Mouse (Mus musculus) testis, postnatal 14 days (tissue): ENCODE measurements at regions not wholly inside any gene's neighbourhood (a gene's known extent, or its start where the extent isn't known, plus 50 kb on each side); places are given as distances from the start of the nearest gene placed in this dataset.

ENCODE experiments used
- DNase-seq: peaks from one replicate; pipeline ENCODE4 v3.0.0; 2021; ENCODE audit warnings: low spot score

DNA sequence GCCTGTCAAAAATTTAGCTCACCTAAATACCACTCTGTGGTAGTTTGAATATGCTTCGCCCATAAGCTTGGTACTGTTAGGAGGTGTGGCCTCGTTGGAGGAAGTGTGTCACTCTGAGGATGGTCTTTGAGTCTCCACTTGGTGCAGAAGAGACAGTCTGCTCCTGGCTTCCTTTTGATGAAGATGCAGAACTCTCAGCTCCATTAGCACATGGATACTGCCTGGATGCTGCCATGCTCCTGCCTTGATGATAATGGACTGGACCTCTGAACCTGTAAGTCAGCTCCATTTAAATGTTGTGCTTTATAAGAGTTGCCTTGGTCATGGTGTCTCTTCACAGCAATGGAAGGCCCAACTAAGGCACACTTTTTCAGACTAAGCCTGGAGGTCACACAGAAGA is 56.9 kb upstream of the Pik3r1 start:
- DNase-seq: no peak

DNA sequence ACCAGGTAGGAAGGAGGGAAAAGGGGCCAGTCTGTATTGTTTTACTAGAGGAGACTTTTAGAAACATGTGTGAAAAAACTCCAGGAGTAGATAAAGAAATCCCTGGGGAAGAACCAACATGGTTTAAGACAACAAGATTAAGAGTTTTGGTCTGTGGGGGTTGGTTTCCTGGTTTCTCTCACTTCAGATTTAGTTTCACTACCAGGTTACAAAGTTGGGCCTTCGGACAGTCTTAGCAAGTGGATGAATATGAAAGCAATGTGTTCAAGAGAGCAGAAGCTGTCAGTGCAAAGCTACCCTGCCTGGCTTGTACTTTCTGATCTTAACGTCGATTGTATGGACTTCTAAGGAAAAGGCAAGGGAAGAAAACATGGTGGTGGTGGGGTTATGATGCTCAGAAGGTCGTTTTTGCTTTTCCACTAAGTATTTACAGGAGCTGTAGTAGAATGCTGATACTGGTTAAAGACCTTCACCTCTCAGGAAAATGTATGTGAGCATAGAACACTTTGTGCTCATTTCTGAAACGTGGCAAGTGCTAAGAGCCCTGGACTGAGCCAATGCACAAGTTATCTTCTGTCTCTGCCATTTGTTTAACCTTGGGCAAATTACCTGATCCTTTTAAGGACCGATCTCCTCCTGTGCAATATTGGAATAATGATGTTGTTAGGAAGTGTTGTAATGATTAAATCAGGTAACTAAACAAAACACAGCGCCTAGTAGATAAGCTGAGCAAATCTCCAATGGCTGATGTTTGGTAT is 64.0 kb upstream of the Pik3r1 start:
- DNase-seq: no peak

DNA sequence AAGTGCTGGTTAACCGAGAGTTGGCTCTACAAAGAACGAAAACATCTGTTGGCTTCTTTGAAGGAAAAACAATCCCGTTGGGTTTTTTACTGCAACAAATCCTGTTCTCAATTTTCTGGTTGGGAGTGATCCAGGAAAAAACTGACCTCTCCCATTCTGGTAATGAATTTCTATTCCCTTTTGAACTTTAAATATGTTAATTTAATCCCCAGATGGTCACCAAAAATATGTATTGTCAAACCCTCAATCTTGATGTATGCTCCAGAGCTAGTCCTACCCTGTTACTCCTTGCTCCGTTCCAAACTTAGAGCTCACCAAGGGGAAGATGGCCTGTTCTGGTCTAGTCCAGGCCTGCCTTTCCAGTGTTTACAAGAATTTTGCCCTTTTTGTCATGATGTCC is 66.5 kb upstream of the Pik3r1 start:
- DNase-seq: no peak

DNA sequence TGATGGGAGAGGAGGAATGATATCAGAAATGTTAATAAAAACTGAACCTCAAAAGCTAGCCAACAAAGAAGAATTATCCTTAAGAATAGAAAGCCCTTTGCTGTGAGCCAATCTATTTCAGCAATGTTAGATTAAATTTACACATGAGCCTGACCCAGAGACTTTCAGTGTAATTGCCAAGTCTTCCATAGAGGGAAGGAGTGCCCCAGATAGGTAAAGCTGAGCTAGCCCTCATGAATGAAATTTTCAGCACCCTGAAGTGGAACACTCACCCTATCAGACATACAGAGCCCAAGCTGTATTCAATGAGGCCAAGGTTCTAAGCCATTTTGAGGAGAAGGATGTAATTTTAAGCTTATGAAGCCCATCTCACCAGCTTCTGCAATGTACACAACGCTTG is 69.0 kb upstream of the Pik3r1 start:
- DNase-seq: no peak

DNA sequence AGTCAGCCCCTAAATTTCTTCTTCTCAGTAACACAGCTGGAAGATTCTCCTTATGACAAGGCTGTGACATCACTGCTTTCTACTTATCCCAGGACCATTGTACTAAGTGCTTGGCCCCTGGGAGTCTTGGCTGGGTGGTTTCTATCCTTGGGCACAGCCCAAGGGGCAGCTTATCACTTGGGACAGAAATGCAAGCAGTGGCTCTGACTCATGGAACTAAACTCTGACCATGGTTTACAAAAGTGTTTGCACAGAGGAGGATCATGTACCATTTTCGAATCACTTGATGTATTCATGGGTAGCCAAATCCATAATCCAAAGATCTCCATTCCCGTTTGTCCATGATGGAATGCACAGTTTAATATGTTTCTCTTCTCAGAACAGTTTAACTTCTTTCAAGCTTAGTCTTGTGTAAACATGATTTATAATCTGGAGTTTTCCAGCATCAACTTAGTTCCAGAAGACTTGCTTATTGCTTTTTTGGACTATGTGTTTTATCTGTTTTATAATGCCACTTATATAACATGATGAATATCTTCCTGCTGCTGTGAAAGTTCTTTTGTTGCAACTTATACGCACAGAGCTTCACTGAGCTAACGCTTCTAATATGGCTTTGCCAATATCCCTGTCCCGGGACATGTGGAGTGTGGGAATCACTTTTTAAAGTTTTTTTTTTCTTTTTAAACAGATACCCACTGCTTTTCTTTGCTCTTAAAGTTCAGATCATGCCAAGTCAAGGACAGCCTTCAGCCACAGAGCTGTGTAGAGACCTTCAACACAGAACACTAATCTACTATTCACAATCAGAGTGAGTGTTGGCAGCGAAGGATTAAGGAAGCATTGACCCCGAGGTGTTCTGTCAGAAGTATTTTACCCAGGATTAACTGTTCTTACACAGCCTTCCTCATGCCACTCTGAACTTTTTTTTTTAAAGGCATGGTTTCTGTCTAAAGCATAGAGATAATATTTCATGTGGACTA is 76.7 kb upstream of the Pik3r1 start:
- no peak for DNase-seq

DNA sequence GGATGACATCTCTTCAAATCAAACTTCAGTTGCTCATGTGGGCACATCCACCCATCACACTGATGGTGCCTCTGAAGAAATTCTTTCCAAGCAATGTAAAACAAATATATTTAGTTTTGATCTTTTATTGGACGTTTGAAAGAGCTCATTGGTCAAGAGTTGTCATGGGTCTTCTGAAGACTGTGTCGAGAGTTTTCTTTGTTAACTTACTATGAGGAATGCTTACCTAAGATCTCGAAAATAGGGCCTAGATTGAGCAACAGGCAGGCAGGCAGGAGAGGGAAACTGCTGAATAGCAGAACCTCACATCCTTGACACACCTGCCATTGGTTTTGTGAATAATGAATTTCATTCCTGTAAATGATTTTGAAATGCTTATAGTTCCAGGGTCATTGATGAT is 78.0 kb upstream of the Pik3r1 start:
- DNase-seq: no peak

DNA sequence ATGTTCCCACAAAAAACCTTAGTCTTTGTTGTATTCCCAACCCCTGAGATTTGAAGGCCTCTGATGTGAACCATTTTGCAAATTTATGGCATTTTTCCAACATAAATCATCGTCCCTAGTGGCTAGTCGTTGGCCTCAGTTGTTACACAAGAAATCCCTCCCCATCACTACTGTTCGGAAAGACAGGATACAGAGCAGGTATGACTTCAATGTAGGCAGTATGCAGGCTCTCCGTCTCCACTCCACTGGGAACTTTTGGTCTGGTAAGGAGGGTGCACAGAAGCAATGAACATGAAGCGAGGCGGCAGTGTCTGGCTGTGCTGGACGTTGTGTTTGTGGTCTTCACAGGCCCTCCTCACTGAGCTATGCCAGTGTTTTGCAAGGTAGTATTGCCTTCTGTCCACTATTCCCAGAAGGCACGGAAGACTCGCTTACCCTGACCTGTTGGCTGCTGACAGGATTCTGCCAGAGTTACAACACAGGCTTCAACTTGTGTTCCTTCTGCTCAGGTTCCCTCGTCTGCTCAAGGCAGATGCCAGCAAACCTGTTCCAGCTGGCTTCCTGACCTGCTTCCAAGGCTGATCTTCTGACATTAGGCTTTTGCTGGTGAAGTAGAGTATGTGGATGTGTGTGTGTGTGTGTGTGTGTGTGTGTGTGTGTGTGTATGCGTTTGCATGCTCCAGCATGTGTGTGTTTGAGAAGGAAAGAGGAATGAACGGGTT is 80.0 kb upstream of the Pik3r1 start:
- DNase-seq: no peak

DNA sequence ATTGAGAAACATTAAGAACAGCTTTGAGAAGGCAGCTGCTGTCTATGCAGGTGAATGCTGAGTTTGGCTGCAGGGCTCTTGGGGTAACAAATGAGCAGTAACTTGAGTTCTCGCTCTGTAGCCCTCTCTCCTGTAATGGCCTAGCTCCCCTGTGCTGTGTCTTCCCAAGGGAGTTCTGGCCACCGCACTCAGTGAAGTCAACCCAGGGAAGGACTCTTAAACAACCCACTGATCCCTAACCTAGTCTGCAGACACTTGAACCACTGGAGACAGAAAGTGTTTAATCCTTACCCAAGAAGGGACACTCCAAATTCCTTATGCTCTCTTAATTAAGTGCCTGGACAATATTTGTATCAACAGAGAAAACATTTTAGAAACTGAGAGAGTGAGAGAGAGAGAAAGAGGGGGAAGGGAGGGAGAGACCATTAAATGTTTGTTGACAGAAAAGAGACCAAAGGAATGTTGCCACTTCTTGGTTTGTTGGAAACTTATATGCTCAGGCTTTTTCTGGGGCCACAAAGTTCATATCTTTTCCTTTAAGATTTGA is 80.7 kb upstream of the Pik3r1 start:
- no peak for DNase-seq

DNA sequence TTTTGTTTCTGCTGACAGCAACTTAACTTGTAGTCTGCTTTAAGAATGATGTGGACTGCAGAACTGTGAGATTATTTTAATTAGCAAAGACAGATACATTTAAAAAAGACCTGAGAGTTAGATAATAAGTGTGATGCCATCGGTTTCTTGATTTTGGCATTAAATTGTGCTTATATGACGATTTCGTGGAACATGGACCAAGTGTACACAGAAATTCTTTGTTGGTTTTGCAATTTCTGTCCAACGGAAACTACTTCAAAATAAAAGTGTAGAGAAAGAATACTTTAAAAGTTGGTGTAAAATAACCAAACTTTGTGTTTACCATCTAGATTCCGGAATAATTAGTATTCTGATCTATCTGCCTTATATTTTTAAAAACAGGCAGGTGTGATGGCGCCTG is 81.4 kb upstream of the Pik3r1 start:
- DNase-seq: no peak

DNA sequence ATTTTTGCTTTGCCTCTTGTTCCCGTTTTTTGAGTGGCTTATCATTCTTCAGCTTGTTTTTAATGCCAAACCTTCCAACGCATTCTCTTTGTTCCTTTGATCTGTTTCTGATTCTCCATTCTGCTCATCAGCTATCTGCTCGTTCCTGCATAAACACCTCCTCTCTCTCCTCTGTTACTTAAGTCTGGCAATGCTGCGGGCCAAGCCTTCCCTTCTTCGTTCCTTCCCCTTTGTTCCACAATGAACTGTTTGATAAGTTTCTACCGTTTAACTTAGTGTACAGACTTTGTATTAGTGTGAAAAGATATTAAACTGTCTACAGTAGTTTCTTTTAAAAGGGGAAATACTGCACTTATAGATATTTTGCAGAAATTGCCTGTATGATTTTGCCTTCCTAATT is 83.3 kb upstream of the Pik3r1 start:
- no peak for DNase-seq

DNA sequence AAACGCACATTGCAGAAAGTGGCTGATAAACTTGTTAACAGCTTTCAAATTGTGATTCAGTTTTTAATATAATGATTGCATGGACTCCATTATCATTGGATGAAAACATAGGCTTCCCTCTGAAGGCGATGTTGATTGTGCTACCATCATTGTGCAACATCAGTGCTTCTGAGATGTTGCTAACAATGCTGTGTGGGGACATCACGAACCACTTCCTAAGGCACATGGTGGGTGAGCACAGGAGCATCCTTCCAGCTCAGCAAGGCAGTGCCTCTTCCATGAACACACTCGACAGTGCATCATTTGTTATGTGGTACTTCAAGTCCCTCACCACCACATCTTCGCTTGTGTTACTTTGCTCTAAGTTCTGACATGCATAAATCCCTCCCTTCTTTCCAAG is 84.9 kb upstream of the Pik3r1 start:
- no peak for DNase-seq

DNA sequence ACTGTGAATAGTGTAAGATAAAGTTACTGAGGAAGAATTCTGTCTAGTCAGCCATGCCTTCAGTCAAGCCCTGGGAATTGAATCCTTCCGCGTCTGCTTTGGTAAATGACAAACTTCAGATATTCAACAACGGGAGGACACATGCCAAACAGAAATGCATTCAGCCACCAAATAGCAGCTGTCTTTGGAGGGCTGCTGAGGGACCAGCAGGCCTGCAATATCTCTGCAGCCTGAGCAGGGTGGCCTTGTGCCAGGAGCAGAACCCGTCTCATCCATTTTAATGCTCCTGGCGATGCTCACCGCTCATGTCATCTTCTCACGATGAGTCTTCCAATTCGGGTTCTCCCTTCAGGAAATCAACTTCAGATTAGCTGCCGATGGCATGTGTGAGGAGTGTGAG is 87.1 kb upstream of the Pik3r1 start:
- no peak for DNase-seq

DNA sequence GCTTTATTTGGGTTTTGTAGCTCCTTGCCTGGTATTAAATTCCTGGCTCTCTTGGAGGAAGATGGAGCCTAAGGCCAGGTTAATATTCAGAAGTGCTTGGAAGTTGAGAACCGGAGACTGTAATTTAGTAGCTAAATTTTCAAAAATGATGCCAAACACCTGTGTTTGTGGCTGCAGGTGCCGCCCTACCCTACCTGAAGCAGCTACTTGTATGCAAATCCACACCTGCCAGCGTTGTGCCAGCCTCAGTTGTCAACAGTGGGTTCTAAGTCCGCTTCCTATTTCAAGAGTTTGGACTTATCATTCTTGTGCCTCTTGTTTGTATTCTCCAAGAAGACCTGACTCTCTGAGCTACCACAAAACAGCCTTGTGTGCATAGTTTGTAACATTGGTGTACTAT is 92.7 kb upstream of the Pik3r1 start:
- no peak for DNase-seq

DNA sequence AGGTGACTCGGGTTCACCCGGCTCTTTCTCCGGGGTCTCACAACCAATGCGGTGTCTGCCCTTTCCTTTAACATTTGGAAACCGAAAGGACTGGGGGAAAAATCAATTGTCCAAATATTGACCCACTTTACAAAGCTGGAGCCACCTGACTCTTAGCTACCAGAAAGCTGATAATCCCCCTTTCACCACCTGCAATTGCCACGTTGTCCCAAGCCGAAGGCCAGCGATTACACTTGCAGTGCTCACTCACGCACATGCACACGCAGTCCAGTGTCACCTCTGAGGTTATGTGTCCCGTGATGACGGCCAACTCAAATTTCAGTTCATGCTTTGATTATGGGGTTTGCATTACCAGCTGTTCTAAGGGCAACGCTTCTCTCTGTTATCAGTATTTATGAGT is 94.0 kb upstream of the Pik3r1 start:
- no peak for DNase-seq

DNA sequence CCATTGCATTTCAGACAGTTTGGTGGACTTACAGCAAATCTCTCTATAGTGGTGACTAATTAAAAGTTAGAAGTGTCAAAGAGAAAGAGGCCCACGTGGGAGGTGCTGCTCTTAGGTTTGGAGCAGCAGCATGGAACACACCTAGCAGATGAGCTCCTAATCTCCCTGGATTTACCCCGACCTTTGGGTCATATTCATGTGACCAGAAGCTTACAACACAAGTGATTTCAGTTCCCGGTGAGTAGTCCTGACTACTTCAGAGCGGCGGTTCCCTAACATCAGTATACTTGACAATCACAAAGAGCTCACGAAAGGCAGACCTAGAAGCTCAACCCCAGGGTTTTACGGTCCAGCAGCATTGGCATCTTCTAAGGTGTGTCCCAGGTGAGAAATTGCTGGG is 95.0 kb upstream of the Pik3r1 start:
- DNase-seq: no peak

DNA sequence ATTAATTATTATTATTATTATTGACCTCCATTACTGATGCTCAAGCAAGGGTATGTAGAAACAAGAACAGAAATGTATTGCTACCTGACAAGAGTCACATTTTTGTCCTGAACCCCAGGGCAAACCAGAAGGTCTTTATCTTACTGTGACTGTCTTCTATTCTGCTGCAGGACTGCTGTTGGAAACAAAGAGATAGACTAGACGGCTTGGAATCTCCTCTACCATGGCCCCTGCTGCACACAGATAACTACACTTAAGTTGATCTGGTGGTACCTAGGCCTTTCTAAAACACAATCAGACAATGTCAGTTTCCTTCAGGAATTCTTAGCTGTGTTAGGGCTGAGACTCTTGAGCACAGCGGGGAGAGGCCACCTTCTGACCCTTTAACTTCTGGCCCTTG is 95.6 kb upstream of the Pik3r1 start:
- no peak for DNase-seq

DNA sequence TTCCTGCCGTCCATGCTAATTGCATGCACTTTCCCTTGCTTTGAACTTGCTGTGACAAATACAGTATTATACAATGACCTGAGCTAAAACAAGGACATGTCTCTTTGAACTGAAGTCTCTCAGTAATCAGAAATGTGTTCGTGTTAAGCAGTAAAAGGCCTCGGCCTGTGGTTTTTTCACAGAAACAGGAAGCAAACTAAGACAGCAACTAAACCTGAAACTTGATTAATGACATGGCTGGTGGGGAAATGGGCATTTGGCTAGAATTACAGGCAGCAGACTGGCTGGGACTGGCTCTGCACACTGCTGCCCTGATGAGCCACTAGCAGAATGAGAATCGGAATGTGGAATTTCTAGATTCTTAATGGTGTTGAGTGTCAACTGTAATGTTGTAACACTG is 98.8 kb upstream of the Pik3r1 start:
- DNase-seq: no peak

DNA sequence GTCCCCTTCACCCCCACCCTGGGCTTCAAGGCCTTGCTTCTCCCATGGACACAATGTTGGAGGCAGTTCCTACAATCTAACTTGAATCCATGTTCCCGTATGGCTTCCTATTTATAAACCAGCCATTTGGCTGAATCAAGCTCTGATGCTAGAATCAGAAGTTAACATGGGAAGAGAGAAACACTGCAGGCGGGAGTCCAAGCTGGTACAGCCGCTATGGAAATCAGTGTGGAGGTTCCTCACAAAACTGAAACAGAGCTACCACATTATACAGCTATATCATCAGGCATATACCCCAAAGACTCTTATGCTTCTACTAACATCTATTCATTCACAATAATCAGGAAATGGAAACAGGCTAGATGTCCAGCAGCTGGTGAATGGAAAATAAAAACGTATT is 106.7 kb upstream of the Pik3r1 start:
- no peak for DNase-seq

DNA sequence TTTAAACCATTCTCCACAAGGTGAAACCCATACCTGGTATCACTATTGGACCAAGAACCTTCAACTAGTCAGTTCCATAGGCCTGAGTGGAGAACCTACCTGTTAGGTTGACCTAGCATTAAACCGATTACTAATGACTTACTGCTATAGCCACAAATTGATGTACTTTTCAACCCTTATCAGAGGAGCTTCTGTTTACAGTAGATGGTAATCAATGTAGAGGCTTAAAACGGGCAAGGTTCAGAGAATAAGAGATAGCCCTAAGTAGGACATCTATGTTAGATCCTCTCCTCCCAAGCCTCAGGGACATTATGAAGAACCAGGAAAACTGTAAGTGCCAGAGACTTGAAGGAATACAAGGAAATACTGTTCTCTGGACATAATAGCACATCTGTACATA is 108.1 kb upstream of the Pik3r1 start:
- no peak for DNase-seq

DNA sequence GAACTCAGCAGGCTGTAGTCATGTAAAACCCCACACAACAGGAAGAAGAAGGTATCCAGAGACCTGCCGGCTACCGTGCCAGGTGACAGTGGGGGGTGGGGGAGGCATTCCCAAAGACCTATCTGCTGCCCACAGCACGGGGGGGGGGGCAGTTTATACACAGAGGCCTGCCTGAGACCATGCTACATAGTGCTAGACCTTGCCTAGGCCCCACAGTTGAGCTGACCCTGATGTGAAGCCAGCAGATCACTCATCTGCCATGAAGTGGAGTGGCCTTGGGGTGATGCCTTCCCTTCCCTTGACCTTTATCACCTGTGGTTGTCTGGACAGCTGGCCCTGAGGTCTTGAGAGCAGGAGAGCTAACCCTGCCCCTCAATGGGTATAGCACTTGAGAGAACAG is 108.6 kb upstream of the Pik3r1 start:
- DNase-seq: no peak

DNA sequence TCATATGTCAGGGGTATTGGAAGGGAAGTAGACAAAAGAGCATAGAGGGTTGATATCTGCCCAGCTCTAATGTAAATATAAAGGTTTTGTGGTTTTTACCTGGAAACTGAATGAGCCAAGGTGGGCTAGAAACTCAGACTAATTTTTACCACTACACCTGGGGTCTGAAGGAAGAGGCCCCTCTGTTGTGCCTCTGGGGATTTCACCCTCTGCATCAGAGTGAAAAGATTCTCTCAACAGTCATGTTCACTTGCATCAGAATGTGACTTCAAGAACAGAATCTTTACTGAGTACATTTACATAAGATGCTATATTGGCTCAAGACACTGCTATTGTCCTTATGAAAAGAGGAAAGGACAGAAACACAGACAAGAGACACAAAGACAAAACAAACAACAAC is 110.2 kb upstream of the Pik3r1 start:
- no peak for DNase-seq

DNA sequence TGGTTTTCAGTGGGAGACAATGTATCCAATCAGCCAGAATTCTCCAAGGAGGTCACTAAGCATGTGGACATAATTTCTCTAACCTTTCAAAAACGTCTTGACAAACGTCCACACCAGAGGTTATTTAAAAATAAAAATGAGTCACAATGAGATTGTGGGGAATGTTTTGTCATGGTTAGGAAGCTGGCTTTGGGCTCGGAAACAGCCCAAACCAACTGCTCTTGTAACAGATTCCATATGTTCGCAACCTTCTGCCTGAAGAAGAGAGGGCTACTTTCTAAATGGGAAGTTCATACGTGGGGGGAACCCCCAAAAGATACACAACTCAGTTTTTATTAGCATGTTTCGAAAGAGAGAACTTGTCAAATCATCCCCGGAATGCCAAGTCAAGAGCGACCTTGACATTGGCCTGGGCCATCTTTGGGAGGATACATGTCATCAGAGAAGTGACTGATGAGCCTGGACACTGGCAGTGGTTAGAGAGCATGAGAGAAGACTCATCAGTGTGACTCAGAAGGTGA is 111.6 kb upstream of the Pik3r1 start:
- DNase-seq: no peak
